Mouse (Mus musculus): ENCODE measurements at regions not wholly inside any gene's neighbourhood (a gene's known extent, or its start where the extent isn't known, plus 50 kb on each side); places are given as distances from the start of the nearest gene placed in this dataset.

DNA sequence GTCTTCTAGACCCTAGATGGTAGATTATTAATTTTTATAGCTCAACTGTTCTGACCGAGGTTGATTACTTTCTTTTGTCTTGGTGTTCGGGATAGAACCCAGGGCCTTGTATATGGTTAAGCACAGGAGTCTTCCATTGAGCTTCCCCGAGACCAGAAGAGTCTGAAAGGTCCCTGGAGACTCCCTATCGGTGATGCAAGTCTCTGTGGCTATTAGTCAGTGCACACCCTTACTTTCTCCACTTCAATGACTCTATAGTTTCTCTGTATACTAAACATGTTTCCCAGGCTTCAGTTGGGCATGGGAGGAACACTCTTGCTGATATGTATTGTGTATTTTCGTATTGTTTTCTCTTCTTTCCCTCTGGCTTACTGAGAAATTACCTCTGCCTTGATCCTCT, 623.8 kb upstream of the Igfbp3 start:
- WGBS, result 86% methylated on average over 5 of the region's 5 CpGs
- H3K9ac ChIP-seq, result no peak overlapping the region
- no peaks in the 10 kb centered on the region for H3K9me3 ChIP-seq
- H3K36me3 ChIP-seq, result no peaks in the 10 kb centered on the region
- no peak overlapping the region for H3K4me2 ChIP-seq
- H3K27me3 ChIP-seq (replicated peaks), result no peaks in the 10 kb centered on the region
- H3K4me3 ChIP-seq (replicated peaks), result no peak overlapping the region
- H3K27ac ChIP-seq, result no peak overlapping the region
- H3K4me1 ChIP-seq, result no peaks in the 10 kb centered on the region
- ATAC-seq (ENCODE audit: insufficient read depth, low FRiP score, low read depth), result no peak

DNA sequence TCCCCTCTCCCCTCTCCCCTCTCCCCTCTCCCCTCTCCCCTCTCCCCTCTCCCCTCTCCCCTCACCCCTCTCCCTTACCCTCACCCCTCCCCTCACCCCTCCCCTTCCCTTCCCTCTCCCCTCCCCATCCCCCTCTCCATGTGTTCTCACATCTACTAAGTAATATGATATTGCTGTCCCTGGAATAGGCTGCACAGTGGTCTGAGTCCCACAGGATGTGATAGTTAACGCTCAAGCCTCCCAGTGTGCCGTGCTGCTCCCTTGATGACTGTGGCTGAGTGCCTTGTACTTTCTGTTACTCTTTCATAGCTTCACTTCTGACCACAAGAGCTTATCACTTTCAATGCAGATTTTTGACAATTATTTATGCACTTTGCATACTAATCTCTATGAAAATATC, 620.4 kb upstream of the Igfbp3 start:
- Histone ChIP-seq H3K4me2 (no peak overlapping the region), H3K27ac (no peak overlapping the region), H3K4me3 (replicated peaks) (no peak overlapping the region), H3K9ac (no peak overlapping the region), H3K4me1 (no peaks in the 10 kb centered on the region), H3K27me3 (replicated peaks) (no peaks in the 10 kb centered on the region), H3K9me3 (no peaks in the 10 kb centered on the region), H3K36me3 (no peaks in the 10 kb centered on the region)
- WGBS, result 29% methylated on average over 2 of the region's 2 CpGs
- ATAC-seq (ENCODE audit: insufficient read depth, low FRiP score, low read depth), result no peak

- Histone ChIP-seq H3K27me3 (replicated peaks) (no peaks in the 10 kb centered on the region), H3K4me3 (replicated peaks) (no peak overlapping the region), H3K9me3 (no peaks in the 10 kb centered on the region), H3K36me3 (no peaks in the 10 kb centered on the region), H3K9ac (no peak overlapping the region), H3K4me1 (no peaks in the 10 kb centered on the region), H3K27ac (no peak overlapping the region), H3K4me2 (no peak overlapping the region)
- 39% methylated on average over 8 of the region's 8 CpGs for WGBS
- no peak for ATAC-seq (ENCODE audit: insufficient read depth, low FRiP score, low read depth)
These were observed 618.7 kb upstream of the Igfbp3 start for GRCm38 (mm10) chr11:7832376-7832775.

GRCm38 (mm10) chr11:7829770-7830169, 616.0 kb upstream of the Igfbp3 start:
- WGBS, result 38% methylated on average over 1 of the region's 1 CpGs
- Histone ChIP-seq H3K9ac (no peak overlapping the region), H3K36me3 (no peaks in the 10 kb centered on the region), H3K9me3 (no peaks in the 10 kb centered on the region), H3K4me1 (no peaks in the 10 kb centered on the region), H3K27ac (no peak overlapping the region), H3K27me3 (replicated peaks) (no peaks in the 10 kb centered on the region), H3K4me3 (replicated peaks) (no peak overlapping the region), H3K4me2 (no peak overlapping the region)
- ATAC-seq (ENCODE audit: insufficient read depth, low FRiP score, low read depth), result no peak

- Histone ChIP-seq H3K9me3 (no peaks in the 10 kb centered on the region), H3K4me2 (no peak overlapping the region), H3K36me3 (no peaks in the 10 kb centered on the region), H3K27me3 (replicated peaks) (no peaks in the 10 kb centered on the region), H3K4me3 (replicated peaks) (no peak overlapping the region), H3K4me1 (no peaks in the 10 kb centered on the region), H3K9ac (no peak overlapping the region), H3K27ac (no peak overlapping the region)
- WGBS, result 71% methylated on average over 4 of the region's 4 CpGs
- no peak for ATAC-seq (ENCODE audit: insufficient read depth, low FRiP score, low read depth)
These were observed 614.3 kb upstream of the Igfbp3 start for GRCm38 (mm10) chr11:7828001-7828400.

GRCm38 (mm10) chr11:7827402-7827801, 613.7 kb upstream of the Igfbp3 start:
- Histone ChIP-seq H3K36me3 (no peaks in the 10 kb centered on the region), H3K9me3 (no peaks in the 10 kb centered on the region), H3K9ac (no peak overlapping the region), H3K4me2 (no peak overlapping the region), H3K27me3 (replicated peaks) (no peaks in the 10 kb centered on the region), H3K4me1 (no peaks in the 10 kb centered on the region), H3K4me3 (replicated peaks) (no peak overlapping the region), H3K27ac (no peak overlapping the region)
- ATAC-seq (ENCODE audit: insufficient read depth, low FRiP score, low read depth), result no peak
- 78% methylated on average over 1 of the region's 1 CpGs for WGBS

GRCm38 (mm10) chr11:7815750-7816149, 602.0 kb upstream of the Igfbp3 start:
- no peak for ATAC-seq (ENCODE audit: insufficient read depth, low FRiP score, low read depth)
- Histone ChIP-seq H3K9ac (no peak overlapping the region), H3K4me2 (no peak overlapping the region), H3K27ac (no peak overlapping the region), H3K27me3 (replicated peaks) (no peaks in the 10 kb centered on the region), H3K36me3 (no peaks in the 10 kb centered on the region), H3K9me3 (no peaks in the 10 kb centered on the region), H3K4me1 (no peaks in the 10 kb centered on the region), H3K4me3 (replicated peaks) (no peak overlapping the region)
- 77% methylated on average over 5 of the region's 5 CpGs for WGBS

GRCm38 (mm10) chr11:7814556-7814955, 600.8 kb upstream of the Igfbp3 start:
- no peak overlapping the region for H3K27ac ChIP-seq
- H3K36me3 ChIP-seq, result no peaks in the 10 kb centered on the region
- H3K4me2 ChIP-seq, result no peak overlapping the region
- ATAC-seq (ENCODE audit: insufficient read depth, low FRiP score, low read depth), result no peak
- WGBS, result 80% methylated on average over 2 of the region's 2 CpGs
- H3K9me3 ChIP-seq, result no peaks in the 10 kb centered on the region
- H3K27me3 ChIP-seq (replicated peaks), result no peaks in the 10 kb centered on the region
- H3K4me1 ChIP-seq, result no peaks in the 10 kb centered on the region
- no peak overlapping the region for H3K9ac ChIP-seq
- H3K4me3 ChIP-seq (replicated peaks), result no peak overlapping the region

DNA sequence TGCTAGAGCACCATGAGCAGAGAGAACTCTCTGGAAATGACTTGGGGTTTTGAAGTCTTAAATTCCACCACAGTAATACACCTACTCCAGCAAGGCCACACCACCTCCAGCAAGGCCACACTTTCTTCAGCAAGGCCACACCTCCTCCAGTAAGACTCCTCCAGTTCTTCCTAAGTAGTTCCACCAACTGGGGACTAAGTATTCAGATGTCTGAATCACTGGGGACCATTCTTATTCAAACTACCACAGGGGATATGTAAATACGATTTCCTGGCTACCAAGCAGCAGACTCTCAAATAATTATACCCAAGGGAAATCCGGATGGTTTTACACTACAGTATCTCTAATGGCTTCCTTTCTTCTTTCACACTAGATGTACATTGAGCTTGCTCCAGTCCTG, 598.7 kb upstream of the Igfbp3 start:
- Histone ChIP-seq H3K4me2 (no peak overlapping the region), H3K36me3 (no peaks in the 10 kb centered on the region), H3K4me3 (replicated peaks) (no peak overlapping the region), H3K27ac (no peak overlapping the region), H3K4me1 (no peaks in the 10 kb centered on the region), H3K9ac (no peak overlapping the region), H3K9me3 (no peaks in the 10 kb centered on the region), H3K27me3 (replicated peaks) (no peaks in the 10 kb centered on the region)
- WGBS, result 81% methylated on average over 2 of the region's 2 CpGs
- ATAC-seq (ENCODE audit: insufficient read depth, low FRiP score, low read depth), result no peak

DNA sequence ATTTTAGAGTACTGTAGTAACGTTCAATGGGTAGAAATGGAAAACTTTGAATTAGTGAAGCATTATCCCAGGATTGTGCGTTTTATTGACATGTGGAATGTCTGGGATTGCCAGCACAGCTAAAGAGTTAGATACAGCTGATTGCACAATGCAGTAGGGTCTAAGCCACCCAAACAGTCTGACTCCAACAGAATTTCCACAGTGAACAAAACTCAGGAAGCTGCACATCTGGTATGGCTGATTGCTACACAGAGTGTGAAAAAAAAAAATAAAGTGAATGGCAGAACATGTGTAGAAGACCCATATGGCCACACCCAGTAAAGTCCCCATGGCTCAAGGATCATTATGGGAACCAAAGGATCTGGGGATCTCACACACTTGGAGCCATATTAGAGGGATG, 596.0 kb upstream of the Igfbp3 start:
- whole genome bisulfite sequencing, result 91% methylated on average over 2 of the region's 2 CpGs
- H3K36me3 ChIP-seq, result no peaks in the 10 kb centered on the region
- H3K4me1 ChIP-seq, result no peaks in the 10 kb centered on the region
- H3K9ac ChIP-seq, result no peak overlapping the region
- H3K4me2 ChIP-seq, result no peak overlapping the region
- no peaks in the 10 kb centered on the region for H3K9me3 ChIP-seq
- H3K27me3 ChIP-seq (replicated peaks), result no peaks in the 10 kb centered on the region
- H3K4me3 ChIP-seq (replicated peaks), result no peak overlapping the region
- no peak overlapping the region for H3K27ac ChIP-seq
- ATAC-seq (ENCODE audit: insufficient read depth, low FRiP score, low read depth), result no peak

GRCm38 (mm10) chr11:7796373-7796772, 582.6 kb upstream of the Igfbp3 start:
- Histone ChIP-seq H3K27me3 (replicated peaks) (no peaks in the 10 kb centered on the region), H3K4me1 (no peaks in the 10 kb centered on the region), H3K9ac (no peak overlapping the region), H3K9me3 (no peaks in the 10 kb centered on the region), H3K4me3 (replicated peaks) (no peak overlapping the region), H3K4me2 (no peak overlapping the region), H3K27ac (no peak overlapping the region), H3K36me3 (no peaks in the 10 kb centered on the region)
- ATAC-seq (ENCODE audit: insufficient read depth, low FRiP score, low read depth), result no peak
- 79% methylated on average over 5 of the region's 5 CpGs for WGBS

DNA sequence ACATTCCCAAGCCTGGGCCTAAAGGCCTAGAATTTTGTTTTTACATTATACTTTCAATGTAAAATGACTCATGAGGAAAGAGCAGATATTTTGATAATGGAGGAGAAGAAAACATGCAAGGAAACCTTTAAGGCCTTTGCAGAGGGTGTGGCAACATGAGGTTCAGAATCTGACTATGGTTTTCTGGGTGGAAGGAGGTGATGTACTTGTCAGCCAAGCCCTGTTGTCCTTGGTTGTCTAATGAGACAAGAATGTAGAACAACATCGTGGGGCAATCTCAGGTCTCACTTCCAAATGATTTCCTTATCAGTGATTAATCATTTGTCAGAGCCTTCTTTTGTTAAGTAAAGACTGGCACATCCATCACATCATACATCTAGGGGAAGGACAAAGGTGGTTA, 580.5 kb upstream of the Igfbp3 start:
- Histone ChIP-seq H3K27ac (no peak overlapping the region), H3K4me2 (no peak overlapping the region), H3K9ac (no peak overlapping the region), H3K27me3 (replicated peaks) (no peaks in the 10 kb centered on the region), H3K4me3 (replicated peaks) (no peak overlapping the region), H3K4me1 (no peaks in the 10 kb centered on the region), H3K9me3 (no peaks in the 10 kb centered on the region), H3K36me3 (no peaks in the 10 kb centered on the region)
- WGBS, result 11% methylated on average over 1 of the region's 1 CpGs
- no peak for ATAC-seq (ENCODE audit: insufficient read depth, low FRiP score, low read depth)

GRCm38 (mm10) chr11:7780476-7781112, 566.9 kb upstream of the Igfbp3 start:
- no peak for ATAC-seq (ENCODE audit: insufficient read depth, low FRiP score, low read depth)
- Histone ChIP-seq H3K4me3 (replicated peaks) (no peak overlapping the region), H3K36me3 (no peaks in the 10 kb centered on the region), H3K9ac (no peak overlapping the region), H3K9me3 (no peaks in the 10 kb centered on the region), H3K4me2 (no peak overlapping the region), H3K4me1 (no peaks in the 10 kb centered on the region), H3K27ac (no peak overlapping the region), H3K27me3 (replicated peaks) (no peaks in the 10 kb centered on the region)
- 78% methylated on average over 8 of the region's 8 CpGs for WGBS

Data from stomach, embryonic 15.5 days (tissue).